Mouse (Mus musculus): ENCODE data around the gene Plxnd1.

GRCm38 (mm10) chr6:116044039-116044438 lies 49.2 kb upstream of the Plxnd1 start:
- no peak for TF ChIP-seq POLR2A (IDR thresholded peaks at IDR 0.05; ENCODE audit: low read depth, low read length)
- no peak for TF ChIP-seq CTCF (IDR thresholded peaks at IDR 0.05; ENCODE audit: extremely low read depth, insufficient read length, insufficient replicate concordance, low read depth, low read length)

All from small intestine, adult 2 months (tissue).